Mouse (Mus musculus) embryonic facial prominence, embryonic 13.5 days (tissue): ENCODE results near the gene Fam168a. TPM values are rescaled to one million over a fixed set of nuclear protein-coding genes. Genes with fewer than 3 reads are reported as not detected.

Experiments
- ATAC-seq: fragments of 200-750 bp; cut with Nextera tagmentation; 2 replicates; pipeline ENCODE4 v1.8.0; 2017; ENCODE audit warnings: low read depth; ENCODE audit not compliant: insufficient number of reproducible peaks, insufficient read depth, low FRiP score, low TSS enrichment
- H3K27ac ChIP-seq: fragments of 300-500 bp; sonication (generic); 2 replicates; pipeline ENCODE4 v1.5.1; 2015; ENCODE audit warnings: moderate library complexity, mild to moderate bottlenecking, inconsistent platforms
- H3K27me3 ChIP-seq: fragments of 300-500 bp; sonication (generic); 2 replicates; pipeline ENCODE4 v1.6.1; 2015; ENCODE audit warnings: mild to moderate bottlenecking, inconsistent platforms
- H3K36me3 ChIP-seq: fragments of 300-500 bp; sonication (generic); 2 replicates; pipeline ENCODE4 v1.6.1; 2015; ENCODE audit warnings: mild to moderate bottlenecking, inconsistent platforms
- H3K4me1 ChIP-seq: fragments of 300-500 bp; sonication (generic); 2 replicates; pipeline ENCODE4 v1.6.1; 2015; ENCODE audit warnings: inconsistent platforms
- H3K4me2 ChIP-seq: fragments of 300-500 bp; sonication (generic); 2 replicates; pipeline ENCODE4 v1.6.1; 2015; ENCODE audit warnings: moderate library complexity, mild to moderate bottlenecking, inconsistent platforms
- H3K4me3 ChIP-seq: fragments of 300-500 bp; sonication (generic); 2 replicates; pipeline ENCODE4 v1.5.1; 2015; ENCODE audit warnings: mild to moderate bottlenecking, inconsistent platforms
- H3K9ac ChIP-seq: fragments of 300-500 bp; sonication (generic); 2 replicates; pipeline ENCODE4 v1.6.1; 2015; ENCODE audit warnings: mild to moderate bottlenecking, inconsistent platforms
- H3K9me3 ChIP-seq: fragments of 300-500 bp; sonication (generic); 2 replicates; pipeline ENCODE4 v1.6.1; 2016; ENCODE audit warnings: inconsistent platforms
- WGBS: fragments of 180-500 bp; shearing (Covaris S2); methylation state at CpG from one replicate; pipeline ENCODE4 v1.1.7; 2015; ENCODE audit warnings: mixed read lengths; 5-methylcytosine and 5-hydroxymethylcytosine counted together
- polyA plus RNA-seq: library from polyadenylated mRNA; unstranded; fragments of >200 nt; fragmentation: Nextera tagmentation; extraction: Ambion mirVana; gene quantifications from 2 replicates; pipeline ENCODE4 v1.2.1, GENCODE M21; 2015

The Fam168a gene
- polyA plus RNA-seq, 1 experiment from 2014 or later = 60.9 TPM

GRCm38 (mm10) chr7:100750101-100750500 is 43.7 kb downstream of the Fam168a start:
- no peak for ATAC-seq
- 69% methylated on average over 2 of the region's 2 CpGs for WGBS
- Histone ChIP-seq H3K4me2 (no peak overlapping the region), H3K27ac (no peak overlapping the region), H3K9ac (no peak overlapping the region), H3K9me3 (no peaks in the 10 kb centered on the region), H3K4me1 (no peaks in the 10 kb centered on the region), H3K36me3 (no peaks in the 10 kb centered on the region), H3K27me3 (no peaks in the 10 kb centered on the region), H3K4me3 (no peak overlapping the region)

GRCm38 (mm10) chr7:100758718-100759117 is 52.3 kb downstream of the Fam168a start:
- H3K9ac ChIP-seq = no peak overlapping the region
- no peaks in the 10 kb centered on the region; the same call in 1 of the 2 replicates for H3K36me3 ChIP-seq
- ATAC-seq = no peak
- H3K4me2 ChIP-seq = no peak overlapping the region
- no peak overlapping the region for H3K27ac ChIP-seq
- H3K4me3 ChIP-seq = no peak overlapping the region
- no peaks in the 10 kb centered on the region for H3K4me1 ChIP-seq
- H3K9me3 ChIP-seq = peaks cover 5% of the 10 kb centered on the region; the same call in 1 of the 2 replicates
- no peaks in the 10 kb centered on the region for H3K27me3 ChIP-seq
- WGBS = 92% methylated on average over 7 of the region's 7 CpGs

- Histone ChIP-seq H3K4me2 (no peak overlapping the region), H3K9ac (no peak overlapping the region), H3K4me3 (no peak overlapping the region), H3K27me3 (no peaks in the 10 kb centered on the region), H3K27ac (no peak overlapping the region), H3K4me1 (0 out of 2 replicates have a peak, but pooled peaks cover 5% of the 10 kb centered on the region), H3K9me3 (peaks cover 3% of the 10 kb centered on the region; the same call in 1 of the 2 replicates), H3K36me3 (no peaks in the 10 kb centered on the region)
- ATAC-seq = no peak
These were observed 56.3 kb downstream of the Fam168a start for GRCm38 (mm10) chr7:100762726-100763125.

- Histone ChIP-seq H3K27me3 (no peaks in the 10 kb centered on the region), H3K27ac (no peak overlapping the region), H3K36me3 (peaks cover 6% of the 10 kb centered on the region; the same call in 1 of the 2 replicates), H3K9me3 (no peaks in the 10 kb centered on the region), H3K9ac (no peak overlapping the region), H3K4me2 (no peak overlapping the region), H3K4me3 (no peak overlapping the region), H3K4me1 (0 out of 2 replicates have a peak, but pooled peaks cover 5% of the 10 kb centered on the region)
- WGBS = 49% methylated on average over 3 of the region's 3 CpGs
- ATAC-seq = no peak
These were observed 61.1 kb downstream of the Fam168a start for GRCm38 (mm10) chr7:100767568-100767967.

- no peak overlapping the region for H3K9ac ChIP-seq
- no peak overlapping the region for H3K4me3 ChIP-seq
- peaks cover 6% of the 10 kb centered on the region; the same call in 1 of the 2 replicates for H3K36me3 ChIP-seq
- no peaks in the 10 kb centered on the region for H3K27me3 ChIP-seq
- no peaks in the 10 kb centered on the region for H3K9me3 ChIP-seq
- no peak overlapping the region for H3K4me2 ChIP-seq
- no peak for ATAC-seq
- H3K27ac ChIP-seq = no peak overlapping the region
- H3K4me1 ChIP-seq = 0 out of 2 replicates have a peak, but pooled peaks cover 5% of the 10 kb centered on the region
- WGBS = 93% methylated on average over 3 of the region's 3 CpGs
These were observed 61.6 kb downstream of the Fam168a start for GRCm38 (mm10) chr7:100768009-100768408.

GRCm38 (mm10) chr7:100769534-100770083 is 63.2 kb downstream of the Fam168a start:
- Histone ChIP-seq H3K27me3 (no peaks in the 10 kb centered on the region), H3K9me3 (no peaks in the 10 kb centered on the region), H3K4me1 (0 out of 2 replicates have a peak, but pooled peaks cover 5% of the 10 kb centered on the region), H3K36me3 (peaks cover 9% of the 10 kb centered on the region; the same call in 1 of the 2 replicates), H3K9ac (no peak overlapping the region), H3K4me2 (no peak overlapping the region), H3K4me3 (no peak overlapping the region), H3K27ac (no peak overlapping the region)
- ATAC-seq = no peak
- WGBS = 85% methylated on average over 7 of the region's 7 CpGs

GRCm38 (mm10) chr7:100770669-100771341 is 64.4 kb downstream of the Fam168a start:
- H3K4me1 ChIP-seq = 0 out of 2 replicates have a peak, but pooled peaks cover 5% of the 10 kb centered on the region
- H3K27ac ChIP-seq = no peak overlapping the region
- peaks cover 9% of the 10 kb centered on the region; the same call in 1 of the 2 replicates for H3K36me3 ChIP-seq
- WGBS = 88% methylated on average over 2 of the region's 2 CpGs
- no peak overlapping the region for H3K9ac ChIP-seq
- H3K4me3 ChIP-seq = no peak overlapping the region
- no peak overlapping the region for H3K4me2 ChIP-seq
- no peaks in the 10 kb centered on the region for H3K9me3 ChIP-seq
- no peak for ATAC-seq
- H3K27me3 ChIP-seq = no peaks in the 10 kb centered on the region

GRCm38 (mm10) chr7:100774189-100774588 is 67.8 kb downstream of the Fam168a start:
- Histone ChIP-seq H3K36me3 (peaks cover 10% of the 10 kb centered on the region; the same call in 1 of the 2 replicates), H3K9ac (no peak overlapping the region), H3K4me3 (no peak overlapping the region), H3K27ac (no peak overlapping the region), H3K27me3 (no peaks in the 10 kb centered on the region), H3K4me1 (no peaks in the 10 kb centered on the region), H3K4me2 (no peak overlapping the region), H3K9me3 (no peaks in the 10 kb centered on the region)
- WGBS = 95% methylated on average over 1 of the region's 1 CpGs
- ATAC-seq = no peak

- H3K4me2 ChIP-seq = no peak overlapping the region
- no peaks in the 10 kb centered on the region for H3K27me3 ChIP-seq
- WGBS = 83% methylated on average over 1 of the region's 1 CpGs
- 0 out of 2 replicates have a peak, but pooled peaks cover 7% of the 10 kb centered on the region for H3K36me3 ChIP-seq
- no peaks in the 10 kb centered on the region for H3K4me1 ChIP-seq
- H3K9me3 ChIP-seq = no peaks in the 10 kb centered on the region
- no peak overlapping the region for H3K4me3 ChIP-seq
- H3K9ac ChIP-seq = no peak overlapping the region
- ATAC-seq = no peak
- no peak overlapping the region for H3K27ac ChIP-seq
These were observed 69.4 kb downstream of the Fam168a start for GRCm38 (mm10) chr7:100775810-100776209.

- Histone ChIP-seq H3K4me2 (no peak overlapping the region), H3K27me3 (no peaks in the 10 kb centered on the region), H3K4me3 (no peak overlapping the region), H3K4me1 (peaks cover 7% of the 10 kb centered on the region; the same call in 1 of the 2 replicates), H3K27ac (no peak overlapping the region), H3K9ac (no peak overlapping the region), H3K36me3 (0 out of 2 replicates have a peak, but pooled peaks cover 4% of the 10 kb centered on the region), H3K9me3 (no peaks in the 10 kb centered on the region)
- 76% methylated on average over 7 of the region's 7 CpGs for WGBS
- no peak for ATAC-seq
These were observed 73.8 kb downstream of the Fam168a start for GRCm38 (mm10) chr7:100780192-100780591.

GRCm38 (mm10) chr7:100784650-100785049 is 78.2 kb downstream of the Fam168a start:
- H3K4me1 ChIP-seq = peaks cover 7% of the 10 kb centered on the region; the same call in 1 of the 2 replicates
- H3K36me3 ChIP-seq = peaks cover 6% of the 10 kb centered on the region; the same call in 1 of the 2 replicates
- H3K4me3 ChIP-seq = no peak overlapping the region
- H3K27ac ChIP-seq = no peak overlapping the region
- no peaks in the 10 kb centered on the region for H3K27me3 ChIP-seq
- H3K9ac ChIP-seq = no peak overlapping the region
- 52% methylated on average over 2 of the region's 2 CpGs for WGBS
- H3K9me3 ChIP-seq = no peaks in the 10 kb centered on the region
- H3K4me2 ChIP-seq = no peak overlapping the region
- ATAC-seq = no peak

GRCm38 (mm10) chr7:100785426-100785825 is 79.0 kb downstream of the Fam168a start:
- peaks cover 6% of the 10 kb centered on the region; the same call in 1 of the 2 replicates for H3K36me3 ChIP-seq
- H3K9ac ChIP-seq = no peak overlapping the region
- no peak overlapping the region for H3K27ac ChIP-seq
- no peak overlapping the region for H3K4me3 ChIP-seq
- H3K4me1 ChIP-seq = peaks cover 7% of the 10 kb centered on the region; the same call in 1 of the 2 replicates
- H3K4me2 ChIP-seq = no peak overlapping the region
- no peak for ATAC-seq
- no peaks in the 10 kb centered on the region for H3K9me3 ChIP-seq
- WGBS = 60% methylated on average over 4 of the region's 4 CpGs
- no peaks in the 10 kb centered on the region for H3K27me3 ChIP-seq
